Mouse (Mus musculus) C2C12 (cell line): Measurements from ENCODE around the gene Stag1. TPM values are rescaled to one million over a fixed set of nuclear protein-coding genes. Genes with fewer than 3 reads are reported as not detected.

Experiments used
- H3K27me3 ChIP-seq: one replicate; pipeline ENCODE4 v1.6.1; 2011; ENCODE audit not compliant: control insufficient read depth, insufficient read depth, insufficient read length
- H3K36me3 ChIP-seq: one replicate; pipeline ENCODE4 v1.6.1; 2011; ENCODE audit not compliant: control insufficient read depth, insufficient read depth
- H3K4me3 ChIP-seq: one replicate; pipeline ENCODE4 v1.5.1; 2011; ENCODE audit warnings: mild to moderate bottlenecking, control low read depth; ENCODE audit not compliant: poor library complexity, insufficient read depth, severe bottlenecking
- H3K79me2 ChIP-seq: one replicate; pipeline ENCODE4 v1.6.1; 2011; ENCODE audit not compliant: control insufficient read depth, insufficient read depth
- H3K79me3 ChIP-seq: one replicate; pipeline ENCODE4 v1.6.1; 2011; ENCODE audit warnings: low read depth, control low read depth
- H3ac ChIP-seq: one replicate; pipeline ENCODE3; 2011; ENCODE audit warnings: low read depth; ENCODE audit not compliant: control insufficient read depth, insufficient read length
- CEBPB ChIP-seq: IDR thresholded peaks from one replicate; pipeline ENCODE4 v1.6.1; 2011; ENCODE audit warnings: low read depth, mild to moderate bottlenecking, control low read depth, moderate library complexity
- CTCF ChIP-seq: IDR thresholded peaks from one replicate; pipeline ENCODE4 v1.5.1; 2011; ENCODE audit not compliant: control insufficient read depth, insufficient read depth, insufficient read length
- FOSL1 ChIP-seq: IDR thresholded peaks from one replicate; pipeline ENCODE4 v1.8.0; 2011; ENCODE audit warnings: mild to moderate bottlenecking, low read length; ENCODE audit not compliant: poor library complexity, insufficient read depth, severe bottlenecking
- MAX ChIP-seq: IDR thresholded peaks from one replicate; pipeline ENCODE4 v1.6.1; 2011; ENCODE audit warnings: mild to moderate bottlenecking, control low read depth
- MYOD1 ChIP-seq: IDR thresholded peaks from one replicate; pipeline ENCODE4 v1.6.1; 2011; ENCODE audit warnings: low read depth; ENCODE audit not compliant: control insufficient read depth, insufficient read length
- MYOG ChIP-seq: IDR thresholded peaks from one replicate; pipeline ENCODE4 v1.6.1; 2011; ENCODE audit not compliant: control insufficient read depth, insufficient read length; ENCODE audit errors: extremely low read depth
- USF1 ChIP-seq: IDR thresholded peaks from one replicate; pipeline ENCODE4 v1.6.1; 2011; ENCODE audit warnings: low read depth, mild to moderate bottlenecking, control low read depth, moderate library complexity
- polyA plus RNA-seq: library from polyadenylated mRNA; unstranded; fragments of >200 nt; fragmentation: generic; extraction: Trizol; gene quantifications from one replicate; pipeline ENCODE4 v1.2.1, GENCODE M21; 2012; ENCODE audit warnings: missing spikeins

Stag1 gene
- polyA plus RNA-seq, 1 experiment: 6.6 TPM

GRCm38 (mm10) chr9:101005866-101006265 is 408.3 kb downstream of the Stag1 start:
- H3K4me3 ChIP-seq: no peak overlapping the region
- TF ChIP-seq MYOG: no peak
- no peak for TF ChIP-seq MYOD1
- no peak for TF ChIP-seq MAX
- no peak for TF ChIP-seq CTCF
- TF ChIP-seq USF1: no peak
- TF ChIP-seq CEBPB: no peak
- TF ChIP-seq FOSL1: no peak
- no peak overlapping the region for H3ac ChIP-seq
- H3K36me3 ChIP-seq: no peaks in the 10 kb centered on the region
- no peaks in the 10 kb centered on the region for H3K27me3 ChIP-seq
- H3K79me2 ChIP-seq: no peaks in the 10 kb centered on the region
- H3K79me3 ChIP-seq: no peaks in the 10 kb centered on the region

Other genes starting within 250 kb of the Stag1 start
- 0.35 TPM for gene Il20rb, start 111.0 kb upstream of the Stag1 start, polyA plus RNA-seq
- 17.1 TPM for gene Nck1, start 51.7 kb upstream of the Stag1 start, polyA plus RNA-seq
- gene Slc35g2, start 26.7 kb upstream of the Stag1 start, polyA plus RNA-seq: not detected